Comparison of ENCODE assay signal across 31 mouse cellular contexts in the genomic region with DNA sequence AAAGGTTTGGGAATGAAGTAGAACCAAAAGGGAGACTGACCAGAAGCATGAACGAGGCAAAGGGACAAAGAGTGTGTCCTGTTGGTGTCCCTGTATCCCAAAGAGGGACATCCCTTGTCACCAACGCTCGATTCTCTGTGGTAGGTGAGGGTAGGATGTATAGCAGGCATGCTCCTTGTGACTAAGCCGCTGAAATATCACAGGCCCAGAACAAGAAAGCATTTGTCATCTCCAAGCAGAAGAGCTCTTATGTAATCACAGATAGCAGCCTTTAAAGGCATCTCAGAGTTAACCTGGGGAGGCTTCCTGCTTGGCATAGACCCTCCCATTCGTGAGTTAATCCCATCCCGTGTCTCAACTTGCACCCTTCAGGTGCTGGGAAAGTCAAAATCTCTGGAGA. TPM values are rescaled to one million over a fixed set of nuclear protein-coding genes. Genes with fewer than 3 reads are reported as not detected.
"Had no signal": no experiment of that assay in that cellular context is flagged by ENCODE, and none has a peak within 500 bp of the region (broad histone marks: within the 10 kb centered on the region; RNA-seq: fewer than 3 reads in every experiment).

No protein-coding gene starts in this region.

- H3K9ac ChIP-seq: heart, embryonic 13.5 days; heart, embryonic 15.5 days; hindbrain, embryonic 13.5 days; hindbrain, embryonic 15.5 days; kidney, embryonic 15.5 days; limb, embryonic 12.5 days; liver, embryonic 13.5 days; liver, embryonic 15.5 days; liver, postnatal 0 days had no signal

- H3K4me3 ChIP-seq: heart, adult 2 months; heart, embryonic 13.5 days; heart, embryonic 15.5 days; hindbrain, embryonic 13.5 days; hindbrain, embryonic 15.5 days; kidney, embryonic 15.5 days; layer of hippocampus, adult 2 months; limb, embryonic 10.5 days; limb, embryonic 12.5 days; liver, embryonic 13.5 days; liver, embryonic 15.5 days had no signal

- H3K27me3 ChIP-seq: hindbrain, embryonic 15.5 days had no signal

- H3K36me3 ChIP-seq: heart, embryonic 13.5 days; heart, embryonic 15.5 days; hindbrain, embryonic 13.5 days; hindbrain, embryonic 15.5 days; kidney, embryonic 15.5 days; limb, embryonic 10.5 days; limb, embryonic 12.5 days; liver, embryonic 13.5 days; liver, embryonic 15.5 days had no signal

- H3K4me1 ChIP-seq: heart, embryonic 13.5 days; heart, embryonic 15.5 days; hindbrain, embryonic 13.5 days; hindbrain, embryonic 15.5 days; kidney, embryonic 15.5 days; limb, embryonic 10.5 days; limb, embryonic 12.5 days; liver, embryonic 13.5 days; liver, embryonic 15.5 days had no signal

- DNase-seq: gastrocnemius, postnatal 14 days; gastrocnemius, postnatal 36 days; heart, adult 11 months; heart, adult 2 months; heart, postnatal 14 days; heart, postnatal 36 days; kidney, adult 11 months; kidney, adult 2 months; kidney, adult 9 months; kidney, postnatal 25 days; kidney, postnatal 4 days; liver; liver, embryonic 13.5 days; liver, postnatal 0 days had no signal

- H3K9me3 ChIP-seq: heart, embryonic 13.5 days; heart, embryonic 15.5 days; hindbrain, embryonic 13.5 days; hindbrain, embryonic 15.5 days; kidney, embryonic 15.5 days; limb, embryonic 10.5 days; limb, embryonic 12.5 days; liver, embryonic 13.5 days; liver, embryonic 15.5 days had no signal

- ATAC-seq: hindbrain, postnatal 0 days; intestine, embryonic 16.5 days; liver, postnatal 0 days had no signal

- H3K27ac ChIP-seq: heart, adult 2 months; heart, embryonic 13.5 days; heart, embryonic 15.5 days; hindbrain, embryonic 13.5 days; hindbrain, embryonic 15.5 days; hindbrain, postnatal 0 days; kidney, embryonic 15.5 days; kidney, postnatal 0 days; layer of hippocampus, adult 2 months; limb, embryonic 10.5 days; limb, embryonic 12.5 days; liver, embryonic 13.5 days; liver, embryonic 15.5 days had no signal

- H3K4me2 ChIP-seq: heart, embryonic 11.5 days; heart, embryonic 13.5 days; heart, embryonic 15.5 days; hindbrain, embryonic 13.5 days; hindbrain, embryonic 15.5 days; kidney, embryonic 15.5 days; limb, embryonic 12.5 days; liver, embryonic 11.5 days; liver, embryonic 13.5 days; liver, embryonic 15.5 days had no signal

RNA-seq across cellular contexts. Expression of a gene that starts 8.8 kb away (rescaled TPM):
- total RNA-seq: gastrocnemius, adult 18-20 months; gastrocnemius, adult 8-10 months; gastrocnemius, postnatal 36 days; hematopoietic stem cell, adult 5-6 weeks had no signal
